Mouse (Mus musculus): ENCODE data around the gene Camta1. TPM values are rescaled to one million over a fixed set of nuclear protein-coding genes. Genes with fewer than 3 reads are reported as not detected.

The Camta1 gene
- polyA plus RNA-seq, 1 experiment from 2014 or later = 66.4 TPM

- peaks cover 18% of the 10 kb centered on the region; the same call in 1 of the 2 replicates for H3K4me1 ChIP-seq
- no peaks in the 10 kb centered on the region for H3K9me3 ChIP-seq
- H3K4me3 ChIP-seq = no peak overlapping the region
- 58% methylated on average over 10 of the region's 10 CpGs for WGBS
- no peak overlapping the region for H3K27ac ChIP-seq
- no peak overlapping the region for H3K4me2 ChIP-seq
- H3K27me3 ChIP-seq = no peaks in the 10 kb centered on the region
- ATAC-seq (ENCODE audit: insufficient number of reproducible peaks, low FRiP score, low TSS enrichment, low read depth) = no peak
- H3K36me3 ChIP-seq = no peaks in the 10 kb centered on the region
- H3K9ac ChIP-seq = no peak overlapping the region
These were observed 108.4 kb downstream of the Camta1 start for GRCm38 (mm10) chr4:151753231-151753630.

DNA sequence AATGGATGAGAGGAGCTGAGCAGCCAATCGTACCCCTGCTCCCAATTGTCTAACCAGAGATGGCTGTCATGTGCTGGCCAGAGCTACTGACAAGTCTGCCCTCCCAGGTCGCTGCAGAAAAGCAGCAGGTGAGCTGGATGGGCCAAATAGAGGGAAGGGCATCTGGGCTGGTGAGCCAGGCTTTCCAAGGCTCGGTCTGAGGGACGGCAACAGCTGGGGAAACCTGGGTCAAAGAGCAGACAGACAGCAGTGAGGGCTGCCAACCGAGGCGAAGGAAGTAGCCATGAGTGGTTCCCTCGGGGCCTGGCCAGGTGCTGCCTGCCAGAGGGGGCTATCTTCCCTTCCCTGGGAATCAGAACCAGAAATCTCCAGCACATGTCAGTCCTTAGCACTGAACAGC, 109.1 kb downstream of the Camta1 start:
- Histone ChIP-seq H3K4me3 (no peak overlapping the region), H3K4me1 (peaks cover 18% of the 10 kb centered on the region; the same call in 1 of the 2 replicates), H3K27me3 (no peaks in the 10 kb centered on the region), H3K27ac (no peak overlapping the region), H3K9ac (no peak overlapping the region), H3K4me2 (no peak overlapping the region), H3K9me3 (no peaks in the 10 kb centered on the region), H3K36me3 (no peaks in the 10 kb centered on the region)
- no peak for ATAC-seq (ENCODE audit: insufficient number of reproducible peaks, low FRiP score, low TSS enrichment, low read depth)
- 47% methylated on average over 7 of the region's 7 CpGs for WGBS

DNA sequence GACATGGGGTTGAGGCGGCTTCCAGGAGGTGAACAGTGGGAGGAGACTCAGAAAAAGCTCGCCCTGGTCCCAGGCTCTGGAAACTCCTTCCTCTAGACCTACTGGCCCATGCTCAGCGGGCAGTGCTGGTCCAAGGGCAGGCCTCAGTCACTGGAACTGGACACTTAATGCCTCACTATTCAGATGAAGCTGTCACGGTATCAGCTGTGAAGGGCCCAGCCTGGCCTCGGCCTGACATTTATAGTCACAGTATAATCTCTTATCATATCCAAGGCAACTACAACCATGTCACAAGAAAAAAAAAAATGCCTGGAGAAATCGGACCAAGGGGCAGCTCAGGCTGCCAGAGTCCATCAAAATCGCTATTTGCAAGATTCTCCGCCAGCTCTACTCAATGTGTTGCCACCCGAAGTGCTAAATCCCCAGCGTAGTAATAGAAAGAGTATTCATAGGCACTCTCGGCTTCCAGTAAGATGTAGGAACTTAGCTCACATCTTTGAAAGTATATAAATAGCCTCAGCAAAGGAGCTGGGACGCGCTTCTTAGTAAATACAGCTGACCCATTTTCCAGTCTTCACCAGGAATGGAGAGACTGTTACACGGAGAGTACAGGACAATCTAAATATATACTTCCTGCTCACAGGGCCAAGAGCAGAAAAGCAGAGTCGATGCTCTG, 110.3 kb downstream of the Camta1 start:
- no peaks in the 10 kb centered on the region for H3K9me3 ChIP-seq
- H3K9ac ChIP-seq = no peak overlapping the region
- H3K27ac ChIP-seq = no peak overlapping the region
- no peaks in the 10 kb centered on the region for H3K36me3 ChIP-seq
- no peak for ATAC-seq (ENCODE audit: insufficient number of reproducible peaks, low FRiP score, low TSS enrichment, low read depth)
- WGBS = 84% methylated on average over 15 of the region's 15 CpGs
- no peak overlapping the region for H3K4me2 ChIP-seq
- peaks cover 15% of the 10 kb centered on the region; the same call in 1 of the 2 replicates for H3K4me1 ChIP-seq
- H3K4me3 ChIP-seq = no peak overlapping the region
- no peaks in the 10 kb centered on the region for H3K27me3 ChIP-seq

DNA sequence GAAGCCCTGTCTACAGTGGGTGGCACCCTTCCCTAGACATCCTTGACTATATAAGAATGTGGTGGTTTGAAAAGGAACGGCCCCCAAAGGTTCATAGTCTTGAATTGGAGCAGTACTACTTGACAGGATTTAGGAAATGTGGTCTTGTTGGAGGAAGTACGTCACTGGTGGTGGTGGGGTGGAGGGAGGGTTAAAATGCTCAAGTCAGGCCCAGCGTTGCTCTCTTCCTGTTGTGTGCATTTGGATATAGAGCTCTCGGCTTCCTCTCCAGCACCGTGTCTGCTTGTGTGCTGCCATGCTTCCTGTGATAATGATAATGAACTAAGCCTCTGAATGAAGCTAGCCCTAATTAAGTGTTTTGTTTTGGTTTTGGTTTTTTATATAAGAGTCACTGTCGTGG, 114.0 kb downstream of the Camta1 start:
- ATAC-seq (ENCODE audit: insufficient number of reproducible peaks, low FRiP score, low TSS enrichment, low read depth) = no peak
- Histone ChIP-seq H3K4me2 (no peak overlapping the region), H3K27ac (no peak overlapping the region), H3K36me3 (no peaks in the 10 kb centered on the region), H3K9me3 (no peaks in the 10 kb centered on the region), H3K4me1 (peaks cover 6% of the 10 kb centered on the region; the same call in 1 of the 2 replicates), H3K27me3 (no peaks in the 10 kb centered on the region), H3K9ac (no peak overlapping the region), H3K4me3 (no peak overlapping the region)
- WGBS = 73% methylated on average over 6 of the region's 6 CpGs

DNA sequence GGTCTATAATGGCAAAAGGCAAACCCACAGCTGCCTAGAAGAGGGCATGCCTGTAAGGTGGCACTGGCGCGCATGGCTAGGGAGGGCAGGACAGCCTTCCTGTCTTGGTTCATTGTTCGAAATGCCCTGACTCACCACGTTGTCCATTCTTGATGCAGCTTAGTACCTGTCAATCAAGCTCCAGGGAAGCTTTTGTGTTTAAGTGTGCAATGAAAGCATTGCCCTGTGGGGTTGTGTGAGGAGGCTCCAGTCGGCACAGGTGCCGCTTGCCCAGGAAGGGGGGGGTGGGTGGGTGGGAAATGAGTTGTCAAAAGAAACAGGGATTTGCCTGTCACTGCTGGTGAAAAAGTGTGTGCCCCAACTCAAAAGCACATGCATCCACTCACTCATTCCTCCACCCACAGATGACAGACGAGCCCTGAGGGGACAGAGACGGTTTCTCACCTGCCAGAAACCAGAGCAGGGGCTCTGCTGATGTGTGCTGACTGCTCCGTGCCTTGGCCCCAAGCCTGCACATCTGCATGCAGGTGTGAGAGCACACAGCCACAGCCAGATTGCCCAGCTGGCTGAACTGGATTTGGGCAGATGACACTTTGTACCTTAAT, 115.6 kb downstream of the Camta1 start:
- H3K4me1 ChIP-seq = peaks cover 16% of the 10 kb centered on the region
- H3K4me3 ChIP-seq = no peak overlapping the region
- 61% methylated on average over 9 of the region's 9 CpGs for WGBS
- no peak overlapping the region for H3K27ac ChIP-seq
- 0 out of 2 replicates have a peak, but pooled peaks have one; percentile 56 for ATAC-seq (ENCODE audit: insufficient number of reproducible peaks, low FRiP score, low TSS enrichment, low read depth)
- H3K4me2 ChIP-seq = no peak overlapping the region
- H3K9ac ChIP-seq = no peak overlapping the region
- no peaks in the 10 kb centered on the region for H3K36me3 ChIP-seq
- no peaks in the 10 kb centered on the region for H3K27me3 ChIP-seq
- no peaks in the 10 kb centered on the region for H3K9me3 ChIP-seq

GRCm38 (mm10) chr4:151741249-151742137, 120.2 kb downstream of the Camta1 start:
- Histone ChIP-seq H3K4me3 (no peak overlapping the region), H3K27ac (no peak overlapping the region), H3K4me1 (peaks cover 24% of the 10 kb centered on the region), H3K27me3 (no peaks in the 10 kb centered on the region), H3K4me2 (no peak overlapping the region), H3K9ac (no peak overlapping the region), H3K36me3 (no peaks in the 10 kb centered on the region), H3K9me3 (no peaks in the 10 kb centered on the region)
- WGBS = 48% methylated on average over 20 of the region's 20 CpGs
- ATAC-seq (ENCODE audit: insufficient number of reproducible peaks, low FRiP score, low TSS enrichment, low read depth) = no peak

GRCm38 (mm10) chr4:151739348-151739956, 122.2 kb downstream of the Camta1 start:
- Histone ChIP-seq H3K4me1 (peaks cover 24% of the 10 kb centered on the region), H3K9ac (no peak overlapping the region), H3K27ac (no peak overlapping the region), H3K27me3 (no peaks in the 10 kb centered on the region), H3K4me3 (no peak overlapping the region), H3K4me2 (no peak overlapping the region), H3K36me3 (no peaks in the 10 kb centered on the region), H3K9me3 (no peaks in the 10 kb centered on the region)
- WGBS = 79% methylated on average over 11 of the region's 12 CpGs
- ATAC-seq (ENCODE audit: insufficient number of reproducible peaks, low FRiP score, low TSS enrichment, low read depth) = no peak

DNA sequence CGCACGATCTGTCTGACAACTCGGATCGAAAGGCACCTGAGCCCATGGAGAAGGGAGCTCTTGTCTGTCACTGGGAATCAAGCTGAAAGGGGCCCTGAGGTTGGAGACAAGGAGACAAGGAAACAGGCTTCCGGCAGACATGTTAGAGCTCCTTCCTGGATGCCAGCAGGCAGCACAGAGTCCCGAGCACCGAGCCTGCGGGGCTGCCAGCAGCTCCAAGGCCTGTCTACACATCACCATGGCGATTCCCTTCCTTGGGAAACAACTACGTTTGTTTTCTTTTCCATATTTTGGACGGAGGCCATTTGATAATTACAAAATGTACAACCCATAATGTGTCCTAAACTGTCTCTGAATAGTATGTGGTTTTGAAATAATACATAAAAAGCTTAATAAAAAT, 122.8 kb downstream of the Camta1 start:
- Histone ChIP-seq H3K27me3 (no peaks in the 10 kb centered on the region), H3K4me2 (no peak overlapping the region), H3K27ac (0 out of 2 replicates have a peak overlapping the region, but pooled peaks have one; percentile 9), H3K36me3 (no peaks in the 10 kb centered on the region), H3K9me3 (no peaks in the 10 kb centered on the region), H3K4me3 (no peak overlapping the region), H3K4me1 (peaks cover 24% of the 10 kb centered on the region), H3K9ac (no peak overlapping the region)
- 68% methylated on average over 11 of the region's 11 CpGs for WGBS
- ATAC-seq (ENCODE audit: insufficient number of reproducible peaks, low FRiP score, low TSS enrichment, low read depth) = no peak

- Histone ChIP-seq H3K9me3 (no peaks in the 10 kb centered on the region), H3K36me3 (no peaks in the 10 kb centered on the region), H3K27me3 (no peaks in the 10 kb centered on the region), H3K27ac (0 out of 2 replicates have a peak overlapping the region, but pooled peaks have one; percentile 9), H3K4me3 (no peak overlapping the region), H3K9ac (no peak overlapping the region), H3K4me1 (peaks cover 24% of the 10 kb centered on the region), H3K4me2 (no peak overlapping the region)
- WGBS = 55% methylated on average over 5 of the region's 5 CpGs
- ATAC-seq (ENCODE audit: insufficient number of reproducible peaks, low FRiP score, low TSS enrichment, low read depth) = no peak
These were observed 123.4 kb downstream of the Camta1 start for GRCm38 (mm10) chr4:151738280-151738679.

DNA sequence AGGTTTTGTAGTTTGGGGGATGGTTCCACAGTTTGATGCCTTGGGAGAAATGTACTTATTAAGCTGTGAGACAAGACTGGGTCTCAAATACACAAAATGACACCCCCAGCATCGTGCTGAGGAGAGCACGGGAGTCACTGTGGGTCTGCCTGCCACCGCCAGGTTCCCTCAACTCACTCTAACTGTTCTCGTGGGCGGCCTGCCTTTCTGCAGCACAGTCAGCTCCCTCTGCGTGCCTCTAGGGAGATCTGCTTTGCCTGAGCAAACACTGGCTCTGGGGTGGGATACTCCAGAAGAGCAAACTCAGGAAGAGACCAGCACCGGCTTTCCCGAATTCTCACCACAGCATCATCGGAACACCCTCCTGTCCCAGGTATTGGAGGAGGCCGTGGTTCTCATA, 129.0 kb downstream of the Camta1 start:
- 73% methylated on average over 10 of the region's 10 CpGs for WGBS
- no peak for ATAC-seq (ENCODE audit: insufficient number of reproducible peaks, low FRiP score, low TSS enrichment, low read depth)

GRCm38 (mm10) chr4:151730037-151730759, 131.5 kb downstream of the Camta1 start:
- ATAC-seq (ENCODE audit: insufficient number of reproducible peaks, low FRiP score, low TSS enrichment, low read depth) = no peak
- no peaks in the 10 kb centered on the region for H3K9me3 ChIP-seq
- no peaks in the 10 kb centered on the region for H3K36me3 ChIP-seq
- WGBS = 76% methylated on average over 4 of the region's 4 CpGs
- H3K27me3 ChIP-seq = 0 out of 2 replicates have a peak, but pooled peaks cover 2% of the 10 kb centered on the region
- no peak overlapping the region for H3K4me3 ChIP-seq
- H3K4me2 ChIP-seq = no peak overlapping the region
- no peaks in the 10 kb centered on the region for H3K4me1 ChIP-seq
- H3K9ac ChIP-seq = no peak overlapping the region
- H3K27ac ChIP-seq = no peak overlapping the region

More for the DNA sequence above, 129.0 kb downstream of the Camta1 start:
- Histone ChIP-seq H3K27ac (no peak overlapping the region), H3K9ac (no peak overlapping the region), H3K4me3 (no peak overlapping the region), H3K27me3 (0 out of 2 replicates have a peak, but pooled peaks cover 2% of the 10 kb centered on the region), H3K36me3 (no peaks in the 10 kb centered on the region), H3K9me3 (no peaks in the 10 kb centered on the region), H3K4me1 (no peaks in the 10 kb centered on the region), H3K4me2 (no peak overlapping the region)

Data from limb, embryonic 15.5 days (tissue).